Mouse (Mus musculus): ENCODE results near the gene 4930404N11Rik.

4930404N11Rik gene

GRCm38 (mm10) chr10:81354738-81355477, 10.7 kb downstream of the 4930404N11Rik start:
- DNase-seq (ENCODE audit: low read depth, low spot score), result no peak

GRCm38 (mm10) chr10:81351678-81352291, 13.8 kb downstream of the 4930404N11Rik start:
- DNase-seq (ENCODE audit: low read depth, low spot score), result no peak

- DNase-seq (ENCODE audit: low read depth, low spot score), result peak; percentile 100
Observed at GRCm38 (mm10) chr10:81350351-81351063, 15.1 kb downstream of the 4930404N11Rik start, which contains the start of gene Hmg20b. TSS of gene Hmg20b (minus strand) at chr10:81350480.

GRCm38 (mm10) chr10:81349961-81350350, 15.7 kb downstream of the 4930404N11Rik start:
- no peak for DNase-seq (ENCODE audit: low read depth, low spot score)

- no peak for DNase-seq (ENCODE audit: low read depth, low spot score)
Observed at GRCm38 (mm10) chr10:81349146-81349545, 16.5 kb downstream of the 4930404N11Rik start.

GRCm38 (mm10) chr10:81346453-81347067, 19.1 kb downstream of the 4930404N11Rik start:
- peak; percentile 86 for DNase-seq (ENCODE audit: low read depth, low spot score)

- DNase-seq (ENCODE audit: low read depth, low spot score), result no peak
Observed at GRCm38 (mm10) chr10:81345162-81345534, 20.5 kb downstream of the 4930404N11Rik start.

- no peak for DNase-seq (ENCODE audit: low read depth, low spot score)
Observed at GRCm38 (mm10) chr10:81344421-81345161, 21.0 kb downstream of the 4930404N11Rik start.

GRCm38 (mm10) chr10:81342686-81343505, 22.7 kb downstream of the 4930404N11Rik start, which contains the start of gene Gipc3:
TSS of gene Gipc3 (minus strand) at chr10:81343266.
- DNase-seq (ENCODE audit: low read depth, low spot score), result no peak

GRCm38 (mm10) chr10:81341333-81341949, 24.2 kb downstream of the 4930404N11Rik start:
- DNase-seq (ENCODE audit: low read depth, low spot score), result peak; percentile 56

- DNase-seq (ENCODE audit: low read depth, low spot score), result no peak
Observed at GRCm38 (mm10) chr10:81340551-81341332, 24.9 kb downstream of the 4930404N11Rik start.

- DNase-seq (ENCODE audit: low read depth, low spot score), result no peak
Observed at GRCm38 (mm10) chr10:81336558-81336957, 29.1 kb downstream of the 4930404N11Rik start.

- no peak for DNase-seq (ENCODE audit: low read depth, low spot score)
Observed at GRCm38 (mm10) chr10:81335393-81336340, 29.9 kb downstream of the 4930404N11Rik start.

GRCm38 (mm10) chr10:81334324-81334723, 31.3 kb downstream of the 4930404N11Rik start:
- no peak for DNase-seq (ENCODE audit: low read depth, low spot score)

GRCm38 (mm10) chr10:81332277-81332676, 33.3 kb downstream of the 4930404N11Rik start:
- no peak for DNase-seq (ENCODE audit: low read depth, low spot score)

GRCm38 (mm10) chr10:81330007-81330406, 35.6 kb downstream of the 4930404N11Rik start:
- DNase-seq (ENCODE audit: low read depth, low spot score), result no peak

- DNase-seq (ENCODE audit: low read depth, low spot score), result no peak
Observed at GRCm38 (mm10) chr10:81329194-81329975, 36.2 kb downstream of the 4930404N11Rik start.

Measured in brain, adult 2 months (tissue).